Comparison of ENCODE assay signal across 27 mouse cellular contexts in genomic region chr2:77270781-77271180, GRCm38 (mm10). TPM values are rescaled to one million over a fixed set of nuclear protein-coding genes. Genes with fewer than 3 reads are reported as not detected.
A peak's percentile ranks its signal among the peaks of the same experiment; 100 is the strongest.
DNase-seq lines count a peak whose midpoint lies in the region; TF ChIP-seq lines count a peak whose summit lies in the region.
"Had no signal": no experiment of that assay in that cellular context is flagged by ENCODE, and none has a peak within 500 bp of the region (broad histone marks: within the 10 kb centered on the region; RNA-seq: fewer than 3 reads in every experiment).

No protein-coding gene starts in this region.

- H3K36me3 ChIP-seq in myocyte (ENCODE audit: control insufficient read depth, insufficient read depth), result no peaks in the 10 kb centered on the region
- H3K36me3 ChIP-seq: embryonic facial prominence, embryonic 10.5 days; embryonic facial prominence, embryonic 15.5 days; heart, embryonic 13.5 days; intestine, embryonic 15.5 days; limb, embryonic 15.5 days; liver, embryonic 13.5 days; neural tube, embryonic 12.5 days; stomach, embryonic 15.5 days had no signal

- no peaks in the 10 kb centered on the region for H3K27me3 ChIP-seq in myocyte (ENCODE audit: control insufficient read depth, insufficient read depth, insufficient read length)
- H3K27me3 ChIP-seq: embryonic facial prominence, embryonic 15.5 days; forebrain, embryonic 13.5 days; heart, embryonic 13.5 days; intestine, embryonic 15.5 days; limb, embryonic 15.5 days; liver, embryonic 13.5 days; neural tube, embryonic 12.5 days; stomach, embryonic 15.5 days had no signal

- no peak for TF ChIP-seq CTCF in left cerebral cortex, adult 2 months (IDR thresholded peaks at IDR 0.05)

- peaks cover 84% of the 10 kb centered on the region for H3K79me2 ChIP-seq in myocyte (ENCODE audit: control insufficient read depth, insufficient read depth)

- TF ChIP-seq POLR2A in myocyte (IDR thresholded peaks at IDR 0.05; ENCODE audit: insufficient read length, low read depth), result no peak

- intact Hi-C loops in left cerebral cortex, adult 2 months (cut with DNase I), result no loop called here
- intact Hi-C loops in left cerebral cortex, postnatal 10 days (cut with DNase I), result no loop called here

- no peak for DNase-seq in left cerebral cortex, adult 2 months (ENCODE audit: extremely low spot score in 1 of 2, low spot score in 2 of 2)
- DNase-seq in left cerebral cortex, postnatal 10 days (ENCODE audit: extremely low spot score in 1 of 2, low spot score in 2 of 2), result no peak
- peak; percentile 84 for DNase-seq in thymus, postnatal 0 days (ENCODE audit: low spot score)
- peak; percentile 48 for DNase-seq in thymus, postnatal 4 days
- no peak for DNase-seq in cerebellum, postnatal 10 days
- DNase-seq in B cell, adult 2 months, result no peak
- DNase-seq: adrenal gland, postnatal 14 days; cerebellum, adult 2 months; cerebellum, postnatal 25 days; heart, postnatal 14 days; kidney, adult 8-10 months; kidney, postnatal 4 days; liver, embryonic 13.5 days; lung, adult 18-20 months; lung, postnatal 4 days; midbrain, embryonic 14.5 days had no signal

- H3K4me2 ChIP-seq in myocyte (ENCODE audit: low read depth), result peak overlapping the region; percentile 66
- H3K4me2 ChIP-seq: embryonic facial prominence, embryonic 15.5 days; forebrain, embryonic 13.5 days; heart, embryonic 13.5 days; intestine, embryonic 15.5 days; limb, embryonic 15.5 days; liver, embryonic 13.5 days; neural tube, embryonic 12.5 days; stomach, embryonic 15.5 days had no signal

- peak overlapping the region; percentile 69 for H3K27ac ChIP-seq in left cerebral cortex, adult 2 months
- H3K27ac ChIP-seq: embryonic facial prominence, embryonic 10.5 days; embryonic facial prominence, embryonic 15.5 days; forebrain, embryonic 13.5 days; heart, embryonic 13.5 days; kidney, postnatal 0 days; limb, embryonic 10.5 days; limb, embryonic 15.5 days; liver, embryonic 13.5 days; neural tube, embryonic 12.5 days; stomach, embryonic 15.5 days had no signal

- no peak overlapping the region for H3K4me3 ChIP-seq in left cerebral cortex, adult 2 months
- no peak overlapping the region for H3K4me3 ChIP-seq in myocyte
- H3K4me3 ChIP-seq: embryonic facial prominence, embryonic 10.5 days; embryonic facial prominence, embryonic 15.5 days; forebrain, embryonic 13.5 days; heart, embryonic 13.5 days; intestine, embryonic 15.5 days; limb, embryonic 10.5 days; limb, embryonic 15.5 days; liver, embryonic 13.5 days; neural tube, embryonic 12.5 days; stomach, embryonic 15.5 days had no signal

- H3ac ChIP-seq in myocyte (ENCODE audit: control insufficient read depth, insufficient read length), result no peak overlapping the region

TF ChIP-seq in myocyte, 11 proteins besides CTCF, POLR2A, EP300 and RAD21:
- TF ChIP-seq USF1 (IDR thresholded peaks at IDR 0.05; ENCODE audit: low read depth) (no peak), SRF (IDR thresholded peaks at IDR 0.05; ENCODE audit: control insufficient read depth, insufficient read length, low read depth) (no peak), E2F4 (IDR thresholded peaks at IDR 0.05; ENCODE audit: insufficient read depth) (no peak), MAX (IDR thresholded peaks at IDR 0.05; ENCODE audit: low read depth) (no peak), POLR2AphosphoS2 (IDR thresholded peaks at IDR 0.05; ENCODE audit: insufficient read length, low read depth) (no peak), CEBPB (IDR thresholded peaks at IDR 0.05; ENCODE audit: insufficient read depth, poor library complexity, severe bottlenecking) (no peak)

RNA-seq across cellular contexts. Expression of gene Sestd1, which starts 9.6 kb away (rescaled TPM):
- 10 to 100 TPM; 55.2 to 61.6 TPM for total RNA-seq in left cerebral cortex, adult 2 months (2021)
- total RNA-seq in left cerebral cortex, postnatal 10 days (2021), result 100 to 1,000 TPM; 113 to 119 TPM
- 11.3 TPM for polyA plus RNA-seq in myocyte (2012; fragmentation: generic; extraction: Trizol)
- polyA plus RNA-seq in thymus, postnatal 0 days (2015; fragmentation: Nextera tagmentation; extraction: Ambion mirVana), result 9.5 and 11.0 TPM in 2 replicates

Comparison
In these comparisons a context has a peak if more than half of its experiments do, and no peak if none do; other contexts are left out.
1. DNase-seq: peak in thymus, postnatal 0 days (single experiment) and thymus, postnatal 4 days (single experiment); none in left cerebral cortex, adult 2 months (0 of 2), left cerebral cortex, postnatal 10 days (0 of 2), cerebellum, postnatal 10 days (0 of 2) and B cell, adult 2 months (0 of 2).